Mouse (Mus musculus) brain, embryonic 18.5 days (tissue): ENCODE data around the gene Uvrag.
"Not testable (repeated sequence)": the region's sequence is repeated elsewhere in the genome, so short reads cannot be mapped to it uniquely, and the experiment has no call there.

Source experiments
- DNase-seq: peaks from one replicate; pipeline ENCODE4 v3.0.0-alpha.2; 2012; ENCODE audit warnings: low read depth, low spot score

The Uvrag gene

DNA sequence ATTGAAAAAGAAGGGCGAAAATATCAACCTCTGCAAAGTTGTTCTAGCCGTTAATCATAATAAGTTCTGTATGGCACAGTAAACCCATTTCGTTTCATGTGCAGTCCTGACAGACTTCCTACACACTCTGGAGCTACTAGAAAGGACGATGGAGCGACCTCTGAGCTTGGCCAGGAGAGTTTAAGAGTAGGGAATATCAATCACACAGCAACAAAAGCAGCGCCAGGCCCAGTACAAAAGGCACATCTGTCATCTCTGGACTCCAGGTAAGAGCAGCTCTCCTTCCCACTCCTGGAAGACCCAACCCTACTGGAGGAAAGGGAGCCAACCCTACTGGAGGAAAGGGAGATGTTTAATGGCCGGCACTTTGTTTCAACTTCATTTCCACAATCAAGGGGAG, 43.2 kb downstream of the Uvrag start:
- DNase-seq = no peak

DNA sequence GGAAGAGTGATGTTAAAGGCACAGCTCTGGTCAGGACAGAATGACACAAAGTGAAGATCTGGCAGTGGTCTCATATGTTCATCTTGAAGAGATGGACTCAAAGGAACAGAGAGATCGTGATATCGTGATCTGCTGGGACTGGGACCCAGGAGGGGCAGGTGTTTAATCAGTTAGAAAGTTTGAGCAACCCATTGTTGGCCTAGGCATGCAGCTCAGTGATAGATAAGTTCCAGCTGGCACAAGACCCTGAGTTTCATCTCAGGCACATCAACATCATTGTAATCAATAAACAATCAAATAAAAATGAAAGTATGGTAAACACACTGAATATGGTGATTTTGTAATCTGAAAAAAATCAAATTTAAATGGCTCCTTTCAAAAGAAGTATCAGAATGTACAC, 43.8 kb downstream of the Uvrag start:
- DNase-seq = no peak

DNA sequence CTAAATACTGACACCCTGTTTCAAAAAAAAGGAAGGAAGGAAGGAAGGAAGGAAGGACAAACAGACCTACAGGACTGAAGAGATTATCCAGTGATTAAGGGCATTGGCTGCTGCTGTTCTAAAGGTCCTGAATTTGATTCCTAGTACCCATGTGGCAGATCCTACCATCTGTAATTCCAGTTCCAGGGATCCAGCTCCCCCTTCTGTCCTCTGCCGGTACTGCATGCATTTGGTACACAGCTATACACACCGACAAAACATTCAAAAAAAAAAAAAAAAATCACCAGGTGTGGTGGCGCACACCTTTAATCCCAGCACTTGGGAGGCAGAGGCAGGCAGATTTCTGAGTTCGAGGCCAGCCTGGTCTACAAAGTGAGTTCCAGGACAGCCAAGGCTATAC, 45.8 kb downstream of the Uvrag start:
- DNase-seq = no peak

DNA sequence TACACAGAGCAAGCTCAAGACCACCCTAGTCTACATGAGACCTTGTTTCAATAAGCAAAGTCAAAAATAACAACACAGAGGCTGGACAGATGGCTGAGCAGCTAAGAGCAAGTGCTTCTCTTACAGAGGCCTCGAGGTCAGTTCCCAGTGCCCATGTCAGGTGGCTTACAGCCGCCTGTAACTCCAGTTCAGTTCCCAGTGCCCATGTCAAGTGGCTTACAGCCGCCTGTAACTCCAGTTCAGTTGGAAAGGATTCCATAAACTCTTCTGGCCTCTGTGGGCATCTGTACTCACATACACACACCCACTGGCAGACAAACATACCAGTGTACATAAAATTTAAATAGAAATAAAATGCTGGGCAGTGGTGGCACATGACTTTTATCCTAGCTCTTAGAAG, 46.6 kb downstream of the Uvrag start:
- no peak for DNase-seq

DNA sequence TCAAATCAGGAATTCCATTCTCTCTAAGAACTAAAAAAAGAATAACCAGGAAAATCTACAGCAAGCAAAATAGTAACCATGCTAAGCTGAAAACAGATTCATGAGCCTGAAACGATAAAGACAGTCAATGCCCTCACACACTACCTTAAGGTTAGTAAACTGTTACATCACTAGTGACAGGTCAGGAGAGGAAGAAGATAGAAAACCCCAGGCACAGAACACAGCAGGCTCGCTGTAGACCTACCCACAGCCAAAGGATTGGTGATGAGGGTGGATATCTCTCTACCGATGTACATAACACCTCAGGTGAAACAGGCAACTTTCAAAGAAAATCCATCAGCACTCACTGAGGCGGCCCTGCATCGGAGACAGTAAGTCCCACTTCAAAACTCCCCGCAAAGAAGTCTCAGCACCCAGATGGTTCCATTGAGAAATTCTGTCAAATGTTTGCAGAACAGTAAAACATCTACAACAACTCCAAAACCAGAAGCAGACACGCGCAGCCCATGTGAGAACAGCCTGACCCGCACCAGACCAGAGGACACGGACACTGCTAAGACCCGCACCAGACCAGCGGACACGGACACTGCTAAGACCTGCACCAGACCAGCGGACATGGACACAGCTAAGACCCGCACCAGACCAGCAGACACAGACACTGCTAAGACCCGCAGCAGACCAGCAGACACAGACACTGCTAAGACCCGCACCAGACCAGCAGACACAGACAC, 48.9 kb downstream of the Uvrag start:
- no peak for DNase-seq

DNA sequence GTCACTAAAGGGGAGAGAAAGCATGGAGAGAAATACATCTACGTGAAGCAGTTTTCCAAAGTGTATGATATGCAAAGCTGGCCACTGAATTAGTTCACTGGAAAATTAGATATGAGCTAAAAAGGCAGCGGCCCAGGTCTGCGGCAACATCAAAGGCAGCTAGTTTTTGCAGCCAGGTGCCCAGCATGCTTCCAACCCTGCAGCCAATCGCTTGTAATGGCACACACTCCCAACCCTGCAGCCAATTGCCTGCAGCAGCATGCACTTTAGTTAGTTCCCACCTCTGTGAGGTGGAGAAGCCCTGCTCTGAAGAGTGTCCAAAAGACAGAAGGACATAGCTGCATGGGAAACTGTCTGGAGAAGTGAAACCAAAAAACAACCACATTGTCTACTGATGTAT, 51.2 kb downstream of the Uvrag start:
- DNase-seq = no peak

DNA sequence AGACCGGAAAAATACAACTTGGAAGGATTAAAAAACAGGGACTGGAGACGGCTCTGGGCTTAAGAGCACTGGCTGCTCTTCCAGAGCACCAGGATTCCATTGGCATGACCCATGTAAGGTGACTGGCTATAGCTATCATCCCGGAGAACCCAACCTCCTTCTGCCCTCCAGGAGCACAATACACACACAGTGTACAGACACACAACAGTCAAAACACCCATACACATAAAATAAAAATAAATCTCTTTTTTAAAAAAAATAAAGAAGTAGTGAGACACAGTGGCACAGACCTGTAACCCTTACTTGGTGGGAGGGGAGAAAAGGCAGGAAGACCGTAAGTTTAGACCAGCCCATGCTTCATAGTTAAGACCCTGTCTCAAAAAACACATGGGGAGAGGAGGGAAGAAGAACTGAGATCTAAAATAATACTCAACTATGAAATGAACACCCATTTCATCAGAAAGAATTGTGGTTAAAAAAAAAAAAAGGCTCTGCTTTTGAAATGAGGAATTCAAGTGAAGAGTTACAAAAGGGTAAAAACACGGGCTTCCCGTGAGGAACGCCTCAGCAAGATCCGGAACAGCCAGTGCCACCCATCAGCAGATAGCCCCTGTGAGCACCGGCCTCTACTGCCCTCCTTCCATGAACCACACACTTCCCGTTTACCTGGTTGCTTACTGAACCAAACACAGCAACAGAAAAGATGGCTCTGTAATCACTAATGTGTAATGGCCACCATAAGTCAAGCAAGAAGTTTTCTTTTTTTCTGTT, 52.2 kb downstream of the Uvrag start:
- no peak for DNase-seq

DNA sequence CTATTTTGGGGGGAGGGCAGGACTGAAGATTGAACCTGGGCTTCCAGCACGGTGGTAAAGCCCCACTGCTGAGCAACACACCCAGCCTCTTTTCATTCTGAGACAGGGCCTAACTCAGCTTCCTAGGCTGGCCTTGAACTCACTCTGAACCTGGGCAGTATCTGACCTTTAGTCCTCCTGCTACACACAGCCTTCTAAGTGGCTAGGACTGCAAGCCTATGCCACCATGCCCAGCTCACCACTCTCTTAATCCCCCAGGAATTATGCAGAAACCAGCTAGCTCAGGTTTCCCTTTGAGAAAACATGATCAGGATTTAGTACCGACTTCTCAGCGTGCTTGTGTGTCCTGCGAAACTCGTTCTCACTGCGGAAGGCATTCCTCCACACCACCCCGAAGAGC, 53.4 kb downstream of the Uvrag start:
- DNase-seq = no peak

DNA sequence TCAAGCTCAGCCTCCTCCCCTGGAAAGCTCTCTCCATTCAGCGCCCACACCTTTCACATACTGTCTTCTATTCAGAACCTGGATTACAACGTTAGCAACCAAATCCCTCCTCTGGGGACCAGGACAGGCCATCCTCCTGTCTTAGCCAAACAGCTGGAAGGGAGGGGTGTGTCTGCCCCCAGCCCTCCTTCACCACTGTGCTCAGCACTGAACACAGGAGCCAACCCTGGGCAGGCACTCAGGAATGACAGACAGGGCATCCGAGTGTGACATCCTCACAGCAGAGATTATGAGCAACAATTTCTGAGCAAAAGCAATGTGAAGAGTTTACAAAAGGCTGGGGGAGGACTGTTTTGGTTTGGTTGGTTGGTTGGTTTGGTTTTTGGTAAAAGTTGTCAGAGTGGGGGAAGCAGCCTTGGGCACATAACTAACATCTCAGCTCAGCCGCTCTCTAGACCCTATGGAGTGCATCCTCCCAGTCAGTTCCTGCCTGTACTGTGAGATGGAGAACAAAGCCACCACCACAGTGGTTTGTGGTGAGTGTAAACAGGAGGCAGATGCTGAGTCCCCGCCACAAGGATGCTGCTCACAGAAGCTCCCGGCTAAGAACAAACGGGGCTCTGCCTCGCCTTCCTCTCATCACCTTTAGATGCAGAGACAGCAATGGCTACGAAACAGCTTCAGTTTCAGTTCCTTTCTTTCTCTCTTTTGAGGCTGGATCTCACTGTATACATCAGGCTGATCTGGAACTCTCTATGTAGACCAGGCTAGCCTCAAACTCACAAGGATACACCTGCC, 54.1 kb downstream of the Uvrag start:
- DNase-seq = no peak

DNA sequence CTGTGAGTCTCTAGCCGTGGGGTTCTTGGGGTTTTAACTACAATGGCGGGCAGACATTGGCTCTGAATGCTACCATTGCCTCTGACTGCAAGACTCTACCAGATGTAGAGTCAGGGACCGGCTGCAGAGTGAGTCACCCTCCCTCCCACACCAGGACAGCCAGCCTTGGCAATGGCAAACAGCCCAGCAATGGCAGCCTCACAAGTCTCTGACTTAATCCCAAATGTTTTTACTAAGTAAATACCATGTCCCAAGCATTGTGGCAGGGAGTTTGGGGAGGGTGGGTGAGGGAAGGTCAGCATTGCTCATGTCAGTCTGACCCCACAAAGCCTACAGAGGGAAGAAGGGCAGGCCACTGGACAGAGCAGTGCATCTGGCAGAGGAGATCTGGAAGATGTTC, 55.7 kb downstream of the Uvrag start:
- no peak for DNase-seq

DNA sequence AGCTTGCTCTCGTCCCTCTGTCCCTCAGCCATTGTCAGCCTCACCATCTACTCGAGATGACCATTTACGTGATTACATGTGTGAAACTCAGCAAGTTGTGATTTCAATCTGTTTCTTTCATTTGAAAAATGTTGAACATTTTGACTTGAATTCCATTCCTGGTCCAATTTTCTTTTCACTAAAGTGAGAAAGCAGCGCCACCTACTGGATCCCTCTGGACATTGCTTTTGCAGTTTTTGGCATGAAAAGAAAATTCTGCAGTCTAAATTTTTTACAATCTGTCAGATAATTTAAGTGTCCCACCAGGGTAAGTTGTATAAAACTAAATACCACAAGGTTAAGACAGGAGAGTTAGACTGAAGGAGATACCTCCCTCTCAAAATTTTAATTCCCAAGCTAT, 61.4 kb downstream of the Uvrag start:
- peak; percentile 20 for DNase-seq

DNA sequence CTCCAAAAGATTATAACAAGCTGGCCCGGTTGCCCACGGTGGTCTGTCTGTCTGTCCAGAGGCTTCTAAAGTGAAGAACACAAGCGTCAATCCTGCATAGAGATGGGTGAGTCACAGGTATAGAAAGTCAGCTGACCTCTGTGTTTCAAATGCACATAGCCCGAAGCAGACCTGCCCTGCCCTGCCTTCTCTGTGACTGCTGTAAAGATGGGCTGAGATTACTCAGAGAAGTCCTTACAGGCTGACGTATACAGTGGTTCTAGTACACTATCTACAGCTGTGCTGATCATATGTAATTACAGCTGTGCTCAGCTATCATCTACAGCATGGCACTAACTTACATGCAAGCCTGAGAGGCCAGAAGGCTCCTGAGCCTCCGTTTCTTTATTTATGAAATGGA, 62.1 kb downstream of the Uvrag start:
- no peak for DNase-seq

DNA sequence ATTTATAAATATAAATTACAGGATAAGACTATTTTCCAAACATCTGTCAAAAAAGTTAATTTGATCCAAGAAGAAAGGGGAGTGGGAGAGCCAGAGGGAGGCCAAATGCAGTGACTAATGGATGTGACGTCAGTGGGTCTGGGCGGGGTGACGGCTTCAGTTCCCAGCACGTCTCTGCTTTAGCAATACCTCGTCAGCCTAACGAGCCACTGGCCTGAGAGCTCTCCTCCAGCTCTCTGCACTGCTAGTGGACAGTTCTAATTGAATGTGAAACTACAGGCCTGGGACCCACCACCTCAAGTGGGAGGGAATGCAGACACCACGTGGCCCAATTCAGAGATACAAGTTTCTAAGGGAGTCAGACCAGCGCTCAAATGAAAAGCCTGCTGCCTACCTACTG, 63.7 kb downstream of the Uvrag start:
- no peak for DNase-seq

DNA sequence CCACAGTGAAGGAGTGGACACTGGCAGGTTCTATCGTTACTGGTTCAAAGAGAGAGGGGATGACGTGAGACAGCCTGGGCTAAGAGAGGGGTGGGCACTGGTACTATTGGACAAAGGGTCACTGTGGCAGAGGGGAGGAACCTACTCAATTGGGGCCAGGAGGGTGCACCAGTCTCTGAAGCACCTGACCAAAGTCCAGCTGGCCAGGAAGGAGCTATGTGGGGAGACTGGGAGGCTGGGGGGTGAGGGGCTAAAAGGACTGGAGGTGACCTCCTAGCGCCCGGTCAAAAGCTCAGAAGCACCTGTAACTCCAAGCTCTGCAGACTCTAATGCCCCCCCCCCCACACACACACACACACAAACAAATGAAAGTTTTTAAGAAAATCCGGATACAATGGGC, 65.8 kb downstream of the Uvrag start:
- DNase-seq = no peak

DNA sequence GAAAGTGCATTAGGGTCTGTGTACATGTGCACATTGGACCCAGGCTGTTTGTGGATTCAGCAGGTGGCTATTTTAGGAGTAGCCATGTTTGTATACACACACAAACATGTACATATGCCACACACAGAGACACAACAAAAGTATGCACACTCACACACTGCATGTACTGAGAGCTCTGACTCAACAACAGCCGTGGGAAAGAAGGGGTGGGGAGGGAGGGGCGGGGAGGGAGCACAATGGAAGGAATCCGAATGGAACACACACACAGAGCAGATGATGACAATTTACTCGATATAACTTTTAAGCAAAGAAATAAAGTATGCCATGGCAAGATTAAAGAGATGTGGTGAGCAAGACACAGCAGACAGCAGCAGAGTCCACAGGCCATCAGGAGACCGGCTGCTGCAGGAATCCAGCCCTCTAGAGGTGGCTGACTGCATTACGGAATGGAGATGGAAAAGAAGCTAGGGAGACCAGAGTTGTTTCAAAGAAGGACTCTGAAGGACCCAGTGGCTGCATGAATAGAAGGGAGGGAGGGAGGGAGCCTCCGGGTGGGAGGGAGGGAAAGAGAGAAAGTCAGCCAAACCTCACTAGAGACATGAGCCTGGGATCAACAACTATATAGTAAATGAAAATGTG, 67.1 kb downstream of the Uvrag start:
- peak; percentile 24 for DNase-seq

DNA sequence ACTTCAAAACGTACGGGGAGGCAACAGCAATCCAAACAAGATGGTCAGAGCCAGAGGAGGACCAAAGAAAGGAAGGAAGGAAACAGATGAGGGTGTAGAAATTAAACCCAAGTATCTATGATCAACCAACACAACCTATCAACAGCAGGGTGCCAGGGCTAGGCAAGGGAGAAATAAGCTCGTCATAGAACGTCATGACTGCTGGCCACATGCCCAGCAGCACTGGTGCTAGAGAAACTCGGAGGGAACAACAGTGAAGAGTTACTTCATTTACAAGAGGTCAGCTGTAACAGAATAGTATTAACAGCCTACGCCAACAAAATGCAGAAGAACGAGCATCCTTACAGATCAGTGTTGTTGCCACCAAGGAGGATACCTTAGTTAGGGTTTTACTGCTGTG, 73.2 kb downstream of the Uvrag start:
- no peak for DNase-seq

DNA sequence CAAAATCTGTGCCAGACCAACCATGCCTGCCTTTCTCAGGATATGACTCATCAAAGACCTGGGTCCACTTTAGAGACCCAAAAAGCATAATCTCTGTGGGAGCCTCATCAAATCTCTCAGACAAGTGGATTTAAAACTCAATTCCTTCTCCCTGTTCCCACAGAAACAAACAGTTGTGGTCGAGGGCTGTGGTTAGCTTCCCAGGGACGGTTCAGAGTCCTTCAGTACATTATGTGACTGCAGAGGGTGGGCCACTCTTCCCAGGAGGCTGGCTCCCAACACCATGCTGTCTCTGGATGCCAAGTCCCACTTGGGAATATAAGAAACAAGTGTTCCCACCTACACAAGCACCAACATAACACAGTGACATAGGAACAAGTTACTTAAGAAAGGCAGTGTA, 75.0 kb downstream of the Uvrag start:
- no peak for DNase-seq

DNA sequence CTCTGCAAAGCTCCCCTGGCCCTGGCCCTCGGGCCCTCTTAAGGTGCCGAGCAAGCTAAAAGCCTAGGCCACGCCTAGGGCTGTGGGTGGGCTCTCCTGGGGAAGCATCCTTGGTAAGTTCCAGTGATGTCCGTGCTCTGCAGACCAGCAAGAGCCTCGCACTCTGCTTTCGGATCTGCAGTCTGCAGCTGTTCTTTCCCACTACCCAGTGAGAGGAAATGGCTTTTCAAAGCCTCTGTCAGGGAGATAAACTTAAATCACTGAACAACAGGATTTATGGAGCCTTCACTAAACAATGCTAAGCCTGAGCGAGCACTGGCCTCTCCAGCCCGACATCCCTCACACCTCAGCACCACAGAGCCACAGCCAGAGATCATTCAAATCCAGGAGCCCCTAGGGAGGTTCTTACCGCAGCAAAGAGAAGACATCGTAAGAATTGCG, 75.5 kb downstream of the Uvrag start:
- no peak for DNase-seq

DNA sequence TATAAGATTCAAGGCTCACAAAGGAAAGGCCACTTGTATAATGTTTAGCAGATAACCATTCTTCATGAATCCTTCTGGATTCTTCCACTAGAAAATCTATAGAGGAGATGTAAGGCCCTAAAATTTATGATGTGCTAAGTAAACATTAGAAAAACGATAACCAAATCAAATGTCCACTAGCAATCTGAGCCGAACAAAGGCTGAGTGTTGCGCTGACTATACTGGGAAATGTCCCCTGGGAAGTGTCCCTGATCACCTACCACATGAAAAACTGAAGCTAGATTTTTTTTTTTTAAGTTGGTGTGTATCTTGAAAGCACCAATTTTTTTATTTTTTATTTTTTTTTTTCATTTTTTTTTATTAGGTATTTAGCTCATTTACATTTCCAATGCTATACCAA, 76.1 kb downstream of the Uvrag start:
- DNase-seq = no peak

DNA sequence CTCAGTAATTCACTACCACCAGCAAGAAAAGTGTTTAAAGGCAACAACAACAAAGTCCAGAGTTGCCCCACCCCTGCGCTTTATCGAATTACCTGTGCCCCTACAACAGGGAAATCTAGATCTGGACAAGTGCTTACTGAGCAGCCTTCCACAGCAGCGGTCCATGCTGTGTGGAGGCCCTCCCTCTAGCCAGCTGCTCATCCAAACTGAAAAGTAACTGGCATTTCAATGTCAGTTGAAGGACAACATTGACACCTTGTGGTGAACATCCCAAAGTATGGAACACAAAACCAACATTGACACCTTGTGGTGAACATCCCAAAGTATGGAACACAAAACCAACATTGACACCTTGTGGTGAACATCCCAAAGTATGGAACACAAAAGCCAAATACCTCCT, 78.7 kb downstream of the Uvrag start:
- not testable (repeated sequence) for DNase-seq

DNA sequence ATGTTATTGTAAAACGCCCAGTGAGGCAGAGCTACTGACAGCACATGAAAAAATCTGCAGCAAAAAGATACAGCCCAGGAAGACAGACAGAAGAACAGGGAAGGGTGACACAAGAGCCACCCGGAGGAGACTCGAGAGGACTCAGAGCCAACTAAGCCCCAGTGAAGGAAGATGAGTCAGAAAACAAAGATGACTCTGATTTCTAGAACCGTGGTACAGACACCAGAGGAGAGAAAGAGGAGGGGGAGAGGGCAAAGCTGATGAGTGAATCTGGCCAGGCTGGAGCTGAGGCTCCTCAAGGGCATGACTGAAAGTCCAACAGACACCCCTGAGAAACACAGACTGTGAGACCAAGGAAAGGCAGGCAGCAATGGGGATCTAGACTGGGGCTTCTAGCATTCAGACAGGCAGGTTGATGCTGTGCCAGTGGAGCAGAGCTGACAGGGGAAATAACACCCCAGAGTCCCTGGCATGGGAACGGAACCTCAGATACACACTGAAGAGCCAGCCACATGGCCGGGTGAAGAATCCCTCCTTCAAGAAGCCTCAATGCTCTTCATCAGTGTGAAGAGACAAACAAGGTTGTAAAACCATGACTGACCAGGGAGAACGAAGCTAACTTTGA, 79.8 kb downstream of the Uvrag start:
- DNase-seq = no peak

DNA sequence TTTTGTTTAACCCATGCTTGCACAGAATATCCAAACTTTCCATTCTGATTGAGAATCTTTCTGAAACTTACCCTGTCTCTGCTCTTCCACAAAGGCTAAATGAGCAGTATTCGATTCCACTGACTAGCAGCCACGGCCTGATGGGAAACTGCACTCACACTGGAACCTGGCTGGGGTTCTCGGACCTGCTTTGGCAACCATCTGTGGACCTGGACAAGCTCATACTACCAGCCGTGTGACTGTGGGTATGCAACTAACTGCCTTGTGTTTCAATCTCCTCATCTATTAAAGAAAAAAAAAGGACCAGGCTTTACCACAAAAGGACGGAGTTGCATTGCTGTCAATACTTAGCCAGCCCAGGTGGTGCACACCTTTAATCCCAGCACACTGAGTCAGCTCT, 80.5 kb downstream of the Uvrag start:
- DNase-seq = no peak
